Mouse (Mus musculus) liver, embryonic 14.5 days (tissue): ENCODE measurements at regions not wholly inside any gene's neighbourhood (a gene's known extent, or its start where the extent isn't known, plus 50 kb on each side); places are given as distances from the start of the nearest gene placed in this dataset.

Experiments used
- CTCF ChIP-seq: IDR thresholded peaks from 2 replicates; pipeline ENCODE4 v1.5.1; 2016; ENCODE audit warnings: antibody characterized with exemption, low read depth, control low read depth
- EP300 ChIP-seq: IDR thresholded peaks from 2 replicates; pipeline ENCODE4 v1.6.1; 2016; ENCODE audit warnings: antibody characterized with exemption, low read depth

DNA sequence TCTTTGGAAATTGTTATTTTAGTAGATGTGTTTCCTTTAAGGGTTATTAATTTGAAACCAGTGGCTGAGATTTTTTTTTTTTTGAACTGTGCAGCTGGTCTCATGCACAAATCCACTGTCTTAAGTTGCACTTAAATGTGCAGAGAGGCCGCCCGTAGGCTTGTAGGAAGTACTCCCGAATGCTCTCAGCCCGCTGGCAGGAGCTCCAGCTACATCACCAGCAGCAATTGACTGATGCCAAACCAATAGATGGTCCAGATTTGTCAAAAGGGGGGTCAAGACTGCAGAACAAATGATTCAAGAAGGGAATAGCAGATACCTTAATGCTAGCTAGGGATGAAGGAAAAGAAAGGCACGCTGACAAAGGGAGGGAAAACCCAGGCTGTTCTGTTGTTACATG is 406.9 kb upstream of the Mgmt start:
- no peak for TF ChIP-seq CTCF
- no peak for TF ChIP-seq EP300
